Mouse (Mus musculus): ENCODE data around the gene Gm5431. TPM values are rescaled to one million over a fixed set of nuclear protein-coding genes. Genes with fewer than 3 reads are reported as not detected.
A peak's percentile ranks its signal among the peaks of the same experiment; 100 is the strongest.

Gene Gm5431
- polyA plus RNA-seq, 1 experiment from 2014 or later = not detected

GRCm38 (mm10) chr11:48838181-48838797 is 63.7 kb downstream of the Gm5431 start:
- Histone ChIP-seq H3K4me3 (ENCODE audit: low read depth, low read length) (peak overlapping the region; percentile 83), H3K36me3 (ENCODE audit: control insufficient read depth, insufficient read depth, low read length) (no peaks in the 10 kb centered on the region), H3K9ac (ENCODE audit: low read length) (peak overlapping the region; percentile 62), H3K27me3 (ENCODE audit: control insufficient read depth, insufficient read depth, low read length) (peaks cover 5% of the 10 kb centered on the region; the same call in 1 of the 2 replicates), H3K4me2 (ENCODE audit: low read depth) (peak overlapping the region; percentile 91), H3K4me1 (ENCODE audit: control insufficient read depth, insufficient read depth, low read length) (0 out of 2 replicates have a peak, but pooled peaks cover 3% of the 10 kb centered on the region), H3K27ac (ENCODE audit: low read depth, low read length) (no peak overlapping the region), H3K9me3 (ENCODE audit: control insufficient read depth, low read length) (no peaks in the 10 kb centered on the region)
- 4% methylated on average over 16 of the region's 16 CpGs for WGBS
- DNase-seq (ENCODE audit: low spot score) (peak; percentile 48), ATAC-seq (ENCODE audit: insufficient read depth, low FRiP score, low TSS enrichment) (no peak)

Other genes with a start within 250 kb of the Gm5431 start
- 652 and 656 TPM in 2 replicates for gene Rack1, start 101.9 kb downstream of the Gm5431 start, polyA plus RNA-seq (2014; fragmentation: Nextera tagmentation; extraction: Ambion mirVana)
- 3.6 and 4.2 TPM in 2 replicates for gene Trim41, start 84.9 kb downstream of the Gm5431 start, polyA plus RNA-seq (2014; fragmentation: Nextera tagmentation; extraction: Ambion mirVana)
- 0.51 and 0.97 TPM in 2 replicates for gene Trim7, start 76.1 kb downstream of the Gm5431 start, polyA plus RNA-seq (2014; fragmentation: Nextera tagmentation; extraction: Ambion mirVana)
- 10.9 and 18.2 TPM in 2 replicates for gene Gm12184, start 75.6 kb downstream of the Gm5431 start, polyA plus RNA-seq (2014; fragmentation: Nextera tagmentation; extraction: Ambion mirVana)
- gene Irgm1, start 30.5 kb downstream of the Gm5431 start, polyA plus RNA-seq (2014; fragmentation: Nextera tagmentation; extraction: Ambion mirVana) = 1.8 and 2.8 TPM in 2 replicates
- gene Psme2b, start 44.0 kb upstream of the Gm5431 start, polyA plus RNA-seq (2014; fragmentation: Nextera tagmentation; extraction: Ambion mirVana) = 1.2 and 2.1 TPM in 2 replicates
- not detected in 2 replicates for gene Olfr56, start 76.7 kb upstream of the Gm5431 start, polyA plus RNA-seq (2014; fragmentation: Nextera tagmentation; extraction: Ambion mirVana)
- gene 9930111J21Rik1, start 77.2 kb upstream of the Gm5431 start, polyA plus RNA-seq (2014; fragmentation: Nextera tagmentation; extraction: Ambion mirVana) = 0.09 and 0.30 TPM in 2 replicates
- not detected in 2 replicates for gene Gm12185, start 90.0 kb upstream of the Gm5431 start, polyA plus RNA-seq (2014; fragmentation: Nextera tagmentation; extraction: Ambion mirVana)
- not detected in 2 replicates for gene Tgtp1, start 92.0 kb upstream of the Gm5431 start, polyA plus RNA-seq (2014; fragmentation: Nextera tagmentation; extraction: Ambion mirVana)
- 0.09 and 0.27 TPM in 2 replicates for gene 9930111J21Rik2, start 149.0 kb upstream of the Gm5431 start, polyA plus RNA-seq (2014; fragmentation: Nextera tagmentation; extraction: Ambion mirVana)
- not detected in 2 replicates for gene Tgtp2, start 162.0 kb upstream of the Gm5431 start, polyA plus RNA-seq (2014; fragmentation: Nextera tagmentation; extraction: Ambion mirVana)
- 0.36 and 0.57 TPM in 2 replicates for gene Ifi47, start 174.4 kb upstream of the Gm5431 start, polyA plus RNA-seq (2014; fragmentation: Nextera tagmentation; extraction: Ambion mirVana)
- gene Olfr1396, start 212.7 kb upstream of the Gm5431 start, polyA plus RNA-seq (2014; fragmentation: Nextera tagmentation; extraction: Ambion mirVana) = not detected in 2 replicates
- not detected in 2 replicates for gene Olfr1395, start 240.1 kb upstream of the Gm5431 start, polyA plus RNA-seq (2014; fragmentation: Nextera tagmentation; extraction: Ambion mirVana)

Measured in neural tube, embryonic 11.5 days (tissue).